Mouse (Mus musculus) lung, embryonic 15.5 days (tissue): ENCODE measurements at regions not wholly inside any gene's neighbourhood (a gene's known extent, or its start where the extent isn't known, plus 50 kb on each side); places are given as distances from the start of the nearest gene placed in this dataset.
A peak's percentile ranks its signal among the peaks of the same experiment; 100 is the strongest.

Experiments
- ATAC-seq: fragments of 200-750 bp; cut with Nextera tagmentation; 2 replicates; pipeline ENCODE4 v1.8.0; 2017; ENCODE audit warnings: moderate number of reproducible peaks, borderline replicate concordance; ENCODE audit not compliant: low FRiP score, low TSS enrichment; ENCODE audit errors: extremely low read depth
- H3K27ac ChIP-seq: fragments of 300-500 bp; sonication (generic); 2 replicates; pipeline ENCODE4 v1.5.1; 2015; ENCODE audit warnings: moderate library complexity, mild to moderate bottlenecking, inconsistent platforms
- H3K27me3 ChIP-seq: fragments of 300-500 bp; sonication (generic); 2 replicates; pipeline ENCODE4 v1.6.1; 2015; ENCODE audit warnings: inconsistent platforms
- H3K36me3 ChIP-seq: fragments of 300-500 bp; sonication (generic); 2 replicates; pipeline ENCODE4 v1.6.1; 2015; ENCODE audit warnings: inconsistent platforms
- H3K4me1 ChIP-seq: fragments of 300-500 bp; sonication (generic); 2 replicates; pipeline ENCODE4 v1.6.1; 2015; ENCODE audit warnings: inconsistent platforms
- H3K4me2 ChIP-seq: fragments of 300-500 bp; sonication (generic); 2 replicates; pipeline ENCODE4 v1.6.1; 2015; ENCODE audit warnings: inconsistent platforms, mild to moderate bottlenecking, moderate library complexity
- H3K4me3 ChIP-seq: fragments of 300-500 bp; sonication (generic); 2 replicates; pipeline ENCODE4 v1.5.1; 2015; ENCODE audit warnings: mild to moderate bottlenecking, inconsistent platforms
- H3K9ac ChIP-seq: fragments of 300-500 bp; sonication (generic); 2 replicates; pipeline ENCODE4 v1.6.1; 2015; ENCODE audit warnings: inconsistent platforms
- H3K9me3 ChIP-seq: fragments of 300-500 bp; sonication (generic); 2 replicates; pipeline ENCODE4 v1.6.1; 2016; ENCODE audit warnings: inconsistent platforms
- WGBS: fragments of 180-500 bp; shearing (Covaris S2); methylation state at CpG from one replicate; pipeline ENCODE4 v1.1.7; 2015; 5-methylcytosine and 5-hydroxymethylcytosine counted together

GRCm38 (mm10) chr2:30743976-30744620, 59.4 kb downstream of the 1700001O22Rik start:
- WGBS, result 12% methylated on average over 15 of the region's 15 CpGs
- ATAC-seq, result peak; percentile 60; the same call in 1 of the 2 replicates
- Histone ChIP-seq H3K9me3 (no peaks in the 10 kb centered on the region), H3K4me2 (peak overlapping the region; percentile 29; the same call in 1 of the 2 replicates), H3K9ac (peak overlapping the region; percentile 36), H3K27me3 (no peaks in the 10 kb centered on the region), H3K4me3 (no peak overlapping the region), H3K36me3 (no peaks in the 10 kb centered on the region), H3K4me1 (peaks cover 18% of the 10 kb centered on the region), H3K27ac (peak overlapping the region; percentile 73)

- 34% methylated on average over 4 of the region's 4 CpGs for WGBS
These were observed 60.1 kb downstream of the 1700001O22Rik start for GRCm38 (mm10) chr2:30743265-30743846.

GRCm38 (mm10) chr2:30741450-30741849, 62.0 kb downstream of the 1700001O22Rik start:
- peaks cover 18% of the 10 kb centered on the region for H3K4me1 ChIP-seq
- no peaks in the 10 kb centered on the region for H3K27me3 ChIP-seq
- WGBS, result 87% methylated on average over 2 of the region's 2 CpGs
- no peak overlapping the region for H3K4me3 ChIP-seq
- H3K27ac ChIP-seq, result no peak overlapping the region
- no peaks in the 10 kb centered on the region for H3K36me3 ChIP-seq
- no peak overlapping the region for H3K4me2 ChIP-seq
- H3K9me3 ChIP-seq, result no peaks in the 10 kb centered on the region
- no peak for ATAC-seq
- H3K9ac ChIP-seq, result no peak overlapping the region

More at GRCm38 (mm10) chr2:30743265-30743846, 60.1 kb downstream of the 1700001O22Rik start:
- Histone ChIP-seq H3K9ac (no peak overlapping the region), H3K27me3 (no peaks in the 10 kb centered on the region), H3K9me3 (no peaks in the 10 kb centered on the region), H3K4me1 (peaks cover 18% of the 10 kb centered on the region), H3K4me2 (peak overlapping the region; percentile 29; the same call in 1 of the 2 replicates), H3K36me3 (no peaks in the 10 kb centered on the region), H3K27ac (peak overlapping the region; percentile 73), H3K4me3 (no peak overlapping the region)
- ATAC-seq, result peak; percentile 62

GRCm38 (mm10) chr2:30737759-30738158, 65.7 kb downstream of the 1700001O22Rik start:
- Histone ChIP-seq H3K36me3 (no peaks in the 10 kb centered on the region), H3K9ac (no peak overlapping the region), H3K4me3 (no peak overlapping the region), H3K4me2 (no peak overlapping the region), H3K27ac (no peak overlapping the region), H3K27me3 (no peaks in the 10 kb centered on the region), H3K4me1 (peaks cover 4% of the 10 kb centered on the region), H3K9me3 (no peaks in the 10 kb centered on the region)
- WGBS, result 82% methylated on average over 5 of the region's 5 CpGs
- no peak for ATAC-seq

- H3K27ac ChIP-seq, result no peak overlapping the region
- H3K27me3 ChIP-seq, result no peaks in the 10 kb centered on the region
- no peak for ATAC-seq
- H3K9me3 ChIP-seq, result no peaks in the 10 kb centered on the region
- WGBS, result 66% methylated on average over 6 of the region's 6 CpGs
- H3K4me3 ChIP-seq, result no peak overlapping the region
- peaks cover 3% of the 10 kb centered on the region; the same call in 1 of the 2 replicates for H3K4me1 ChIP-seq
- no peaks in the 10 kb centered on the region for H3K36me3 ChIP-seq
- no peak overlapping the region for H3K9ac ChIP-seq
- no peak overlapping the region for H3K4me2 ChIP-seq
These were observed 66.8 kb downstream of the 1700001O22Rik start for GRCm38 (mm10) chr2:30736705-30737104.

GRCm38 (mm10) chr2:30736236-30736635, 67.2 kb downstream of the 1700001O22Rik start:
- H3K27me3 ChIP-seq, result no peaks in the 10 kb centered on the region
- H3K27ac ChIP-seq, result no peak overlapping the region
- WGBS, result 69% methylated on average over 2 of the region's 2 CpGs
- no peaks in the 10 kb centered on the region for H3K9me3 ChIP-seq
- no peak for ATAC-seq
- peaks cover 3% of the 10 kb centered on the region; the same call in 1 of the 2 replicates for H3K4me1 ChIP-seq
- no peak overlapping the region for H3K4me3 ChIP-seq
- H3K9ac ChIP-seq, result no peak overlapping the region
- H3K4me2 ChIP-seq, result no peak overlapping the region
- H3K36me3 ChIP-seq, result no peaks in the 10 kb centered on the region

- no peak overlapping the region for H3K4me2 ChIP-seq
- no peaks in the 10 kb centered on the region for H3K27me3 ChIP-seq
- 23% methylated on average over 6 of the region's 6 CpGs for WGBS
These were observed 69.6 kb downstream of the 1700001O22Rik start for GRCm38 (mm10) chr2:30733853-30734252.

GRCm38 (mm10) chr2:30731832-30732231, 71.6 kb downstream of the 1700001O22Rik start:
- ATAC-seq, result no peak
- Histone ChIP-seq H3K4me2 (no peak overlapping the region), H3K36me3 (no peaks in the 10 kb centered on the region), H3K27ac (no peak overlapping the region), H3K4me1 (peaks cover 3% of the 10 kb centered on the region; the same call in 1 of the 2 replicates), H3K9me3 (no peaks in the 10 kb centered on the region), H3K9ac (no peak overlapping the region), H3K4me3 (no peak overlapping the region), H3K27me3 (no peaks in the 10 kb centered on the region)
- 94% methylated on average over 5 of the region's 5 CpGs for WGBS

More at GRCm38 (mm10) chr2:30733853-30734252, 69.6 kb downstream of the 1700001O22Rik start:
- H3K27ac ChIP-seq, result no peak overlapping the region
- H3K9me3 ChIP-seq, result no peaks in the 10 kb centered on the region
- H3K36me3 ChIP-seq, result no peaks in the 10 kb centered on the region
- H3K9ac ChIP-seq, result 0 out of 2 replicates have a peak overlapping the region, but pooled peaks have one; percentile 14
- no peak overlapping the region for H3K4me3 ChIP-seq
- ATAC-seq, result no peak
- peaks cover 3% of the 10 kb centered on the region; the same call in 1 of the 2 replicates for H3K4me1 ChIP-seq

- Histone ChIP-seq H3K36me3 (no peaks in the 10 kb centered on the region), H3K4me1 (peaks cover 36% of the 10 kb centered on the region), H3K27me3 (no peaks in the 10 kb centered on the region), H3K9me3 (no peaks in the 10 kb centered on the region), H3K27ac (no peak overlapping the region), H3K4me3 (no peak overlapping the region), H3K4me2 (no peak overlapping the region), H3K9ac (no peak overlapping the region)
- 81% methylated on average over 6 of the region's 6 CpGs for WGBS
- ATAC-seq, result no peak
These were observed 75.5 kb downstream of the 1700001O22Rik start for GRCm38 (mm10) chr2:30727948-30728347.

- Histone ChIP-seq H3K36me3 (no peaks in the 10 kb centered on the region), H3K4me2 (peak overlapping the region; percentile 60), H3K4me3 (peak overlapping the region; percentile 30), H3K27ac (peak overlapping the region; percentile 46), H3K9me3 (no peaks in the 10 kb centered on the region), H3K9ac (peak overlapping the region; percentile 38), H3K27me3 (no peaks in the 10 kb centered on the region), H3K4me1 (peaks cover 57% of the 10 kb centered on the region)
- 13% methylated on average over 38 of the region's 38 CpGs for WGBS
- peak; percentile 52; the same call in 1 of the 2 replicates for ATAC-seq
These were observed 77.6 kb downstream of the 1700001O22Rik start for GRCm38 (mm10) chr2:30725601-30726489.

- Histone ChIP-seq H3K9ac (peak overlapping the region; percentile 38), H3K27ac (peak overlapping the region; percentile 46), H3K9me3 (no peaks in the 10 kb centered on the region), H3K27me3 (no peaks in the 10 kb centered on the region), H3K4me1 (peaks cover 64% of the 10 kb centered on the region), H3K36me3 (no peaks in the 10 kb centered on the region), H3K4me3 (peak overlapping the region; percentile 30), H3K4me2 (peak overlapping the region; percentile 60)
- ATAC-seq, result no peak
- WGBS, result 44% methylated on average over 10 of the region's 10 CpGs
These were observed 78.3 kb downstream of the 1700001O22Rik start for GRCm38 (mm10) chr2:30725186-30725585.
